Mouse (Mus musculus): Measurements from ENCODE around the gene Gfpt1.
"Not testable (repeated sequence)": the region's sequence is repeated elsewhere in the genome, so short reads cannot be mapped to it uniquely, and the experiment has no call there.

- not testable (repeated sequence) for TF ChIP-seq CTCF, EP300 (IDR thresholded peaks at IDR 0.05)
Observed at GRCm38 (mm10) chr6:87031310-87031709, 11.3 kb upstream of the Gfpt1 start.

All from lung, postnatal 0 days (tissue).